Mouse (Mus musculus) MEL (cell line): Measurements from ENCODE around the gene Retnlg. TPM values are rescaled to one million over a fixed set of nuclear protein-coding genes. Genes with fewer than 3 reads are reported as not detected.

Source experiments
- DNase-seq: peaks from one replicate; pipeline ENCODE4 v3.0.0; 2011; ENCODE audit warnings: low read depth, low spot score
- H3K27ac ChIP-seq: 2 replicates; pipeline ENCODE4 v1.5.1; 2012; ENCODE audit warnings: low read depth, mild to moderate bottlenecking, control low read depth, low read length, moderate library complexity; ENCODE audit not compliant: control insufficient read depth
- H3K27me3 ChIP-seq, 2 experiments: fragments of 150-350 bp in 1 of 2; sonication (generic) in 1 of 2; 2 replicates each; pipeline ENCODE4 v1.6.1; 2012; ENCODE audit warnings: low read length in 2 of 2, mild to moderate bottlenecking in 2 of 2, improper control_type of control experiment in 1 of 2, moderate library complexity in 1 of 2; ENCODE audit not compliant: insufficient read depth in 2 of 2, control insufficient read depth in 1 of 2
- H3K36me3 ChIP-seq, 2 experiments: 2 replicates each; pipeline ENCODE4 v1.6.1; 2012 to 2014; ENCODE audit warnings: low read length in 2 of 2, improper control_type of control experiment in 1 of 2, inconsistent platforms in 1 of 2, mild to moderate bottlenecking in 1 of 2; ENCODE audit not compliant: insufficient read depth in 2 of 2, control insufficient read depth in 1 of 2
- H3K4me1 ChIP-seq, 2 experiments: fragments of 150-350 bp in 1 of 2; sonication (generic) in 1 of 2; 2 replicates each; pipeline ENCODE4 v1.6.1; 2012; ENCODE audit warnings: low read length in 2 of 2, improper control_type of control experiment in 1 of 2, mild to moderate bottlenecking in 1 of 2; ENCODE audit not compliant: insufficient read depth in 2 of 2, control insufficient read depth in 1 of 2
- H3K4me3 ChIP-seq, 2 experiments: fragments of 150-350 bp in 1 of 2; sonication (generic) in 1 of 2; 2 replicates each; pipeline ENCODE4 v1.5.1; 2012; ENCODE audit warnings: low read depth in 2 of 2, low read length in 2 of 2, mild to moderate bottlenecking in 2 of 2, moderate library complexity in 2 of 2, control low read depth in 1 of 2, improper control_type of control experiment in 1 of 2; ENCODE audit not compliant: control insufficient read depth in 1 of 2, insufficient read depth in 1 of 2
- H3K79me2 ChIP-seq: 2 replicates; pipeline ENCODE4 v1.6.1; 2012; ENCODE audit warnings: mild to moderate bottlenecking, low read length, moderate library complexity; ENCODE audit not compliant: control insufficient read depth, poor library complexity, insufficient read depth
- H3K9ac ChIP-seq: 2 replicates; pipeline ENCODE4 v1.6.1; 2012; ENCODE audit warnings: low read depth, mild to moderate bottlenecking, control low read depth, low read length, moderate library complexity; ENCODE audit not compliant: control insufficient read depth, poor library complexity, severe bottlenecking
- H3K9me3 ChIP-seq: fragments of 150-350 bp; sonication (generic); replicated peaks from 2 replicates; pipeline ENCODE4 v1.6.1; 2012; ENCODE audit warnings: mild to moderate bottlenecking, low read length, improper control_type of control experiment, moderate library complexity; ENCODE audit not compliant: insufficient read depth
- BHLHE40 ChIP-seq: IDR thresholded peaks from 2 replicates; pipeline ENCODE4 v1.6.1; 2012; ENCODE audit warnings: low read depth, mild to moderate bottlenecking, inconsistent platforms, low read length, improper control_type of control experiment, borderline replicate concordance
- CHD1 ChIP-seq: IDR thresholded peaks from 2 replicates; pipeline ENCODE4 v1.6.1; 2012; ENCODE audit warnings: low read depth, mild to moderate bottlenecking, inconsistent platforms, low read length, improper control_type of control experiment
- CHD2 ChIP-seq: IDR thresholded peaks from 2 replicates; pipeline ENCODE4 v1.6.1; 2011; ENCODE audit warnings: low read length, improper control_type of control experiment
- CTCF ChIP-seq, 3 experiments: IDR thresholded peaks in 2 of 3; conservative IDR thresholded peaks in 1 of 3; 2 replicates each; pipeline ENCODE4 v1.5.1; 2011 to 2012; ENCODE audit warnings: low read length in 3 of 3, low read depth in 2 of 3, mild to moderate bottlenecking in 2 of 3, improper control_type of control experiment in 1 of 3, inconsistent platforms in 1 of 3, mixed read lengths in 1 of 3, moderate library complexity in 1 of 3; ENCODE audit not compliant: control insufficient read depth in 1 of 3, insufficient read depth in 1 of 3, poor library complexity in 1 of 3, severe bottlenecking in 1 of 3
- E2F4 ChIP-seq: IDR thresholded peaks from 2 replicates; pipeline ENCODE4 v1.6.1; 2011; ENCODE audit warnings: low read depth, low read length, improper control_type of control experiment, borderline replicate concordance
- ELF1 ChIP-seq: IDR thresholded peaks from 2 replicates; pipeline ENCODE4 v1.6.1; 2014; ENCODE audit warnings: low read depth, mild to moderate bottlenecking, inconsistent platforms, low read length, improper control_type of control experiment, moderate library complexity
- EP300 ChIP-seq, 2 experiments: IDR thresholded peaks; 2 replicates each; pipeline ENCODE4 v1.6.1; 2011; ENCODE audit warnings: improper control_type of control experiment in 2 of 2, low read length in 2 of 2, low read depth in 1 of 2, mild to moderate bottlenecking in 1 of 2
- ETS1 ChIP-seq: IDR thresholded peaks from 2 replicates; pipeline ENCODE4 v1.6.1; 2012; ENCODE audit warnings: low read depth, mild to moderate bottlenecking, inconsistent platforms, low read length, improper control_type of control experiment, moderate library complexity
- GABPA ChIP-seq: IDR thresholded peaks from 2 replicates; pipeline ENCODE4 v1.6.1; 2012; ENCODE audit warnings: low read depth, mild to moderate bottlenecking, inconsistent platforms, low read length, improper control_type of control experiment, moderate library complexity
- HCFC1 ChIP-seq: IDR thresholded peaks from 2 replicates; pipeline ENCODE4 v1.6.1; 2012; ENCODE audit warnings: low read depth, mild to moderate bottlenecking, inconsistent platforms, low read length, improper control_type of control experiment, moderate library complexity
- JUND ChIP-seq: IDR thresholded peaks from 2 replicates; pipeline ENCODE4 v1.6.1; 2011; ENCODE audit warnings: low read depth, mild to moderate bottlenecking, improper control_type of control experiment, low read length
- MAFK ChIP-seq: IDR thresholded peaks from 2 replicates; pipeline ENCODE4 v1.6.1; 2011; ENCODE audit warnings: low read depth, mild to moderate bottlenecking, low read length, improper control_type of control experiment, borderline replicate concordance
- MAZ ChIP-seq: IDR thresholded peaks from 2 replicates; pipeline ENCODE4 v1.6.1; 2012; ENCODE audit warnings: low read depth, mild to moderate bottlenecking, inconsistent platforms, low read length, improper control_type of control experiment
- MEF2A ChIP-seq: IDR thresholded peaks from 2 replicates; pipeline ENCODE4 v1.6.1; 2014; ENCODE audit warnings: low read depth, mild to moderate bottlenecking, inconsistent platforms, low read length, improper control_type of control experiment; ENCODE audit not compliant: poor library complexity, insufficient replicate concordance, severe bottlenecking; ENCODE audit errors: extremely low read depth
- MXI1 ChIP-seq: IDR thresholded peaks from 2 replicates; pipeline ENCODE4 v1.6.1; 2011; ENCODE audit warnings: mild to moderate bottlenecking, low read depth, low read length, improper control_type of control experiment
- MYB ChIP-seq: IDR thresholded peaks from 2 replicates; pipeline ENCODE4 v1.6.1; 2011; ENCODE audit warnings: mild to moderate bottlenecking, low read depth, low read length, improper control_type of control experiment
- MYC ChIP-seq: IDR thresholded peaks from 2 replicates; pipeline ENCODE4 v1.6.1; 2011; ENCODE audit warnings: low read depth, mild to moderate bottlenecking, low read length, improper control_type of control experiment, moderate library complexity
- NRF1 ChIP-seq: IDR thresholded peaks from 2 replicates; pipeline ENCODE4 v1.6.1; 2014; ENCODE audit warnings: low read depth, mild to moderate bottlenecking, inconsistent platforms, low read length, improper control_type of control experiment, moderate library complexity; ENCODE audit not compliant: poor library complexity, insufficient read depth, severe bottlenecking
- POLR2AphosphoS2 ChIP-seq: IDR thresholded peaks from 2 replicates; pipeline ENCODE4 v1.6.1; 2011; ENCODE audit warnings: low read length, improper control_type of control experiment
- POLR2AphosphoS5 ChIP-seq: IDR thresholded peaks from 2 replicates; pipeline ENCODE4 v1.6.1; 2012; ENCODE audit warnings: low read depth, borderline replicate concordance, mild to moderate bottlenecking, inconsistent platforms, low read length, moderate library complexity, mixed read lengths
- RAD21 ChIP-seq: IDR thresholded peaks from 2 replicates; pipeline ENCODE4 v1.6.1; 2011; ENCODE audit warnings: mild to moderate bottlenecking, low read depth, low read length, improper control_type of control experiment
- SIN3A ChIP-seq: IDR thresholded peaks from 2 replicates; pipeline ENCODE4 v1.6.1; 2012; ENCODE audit warnings: low read length, improper control_type of control experiment, inconsistent platforms
- TAL1 ChIP-seq: IDR thresholded peaks from 2 replicates; pipeline ENCODE4 v1.6.1; 2012; ENCODE audit warnings: mild to moderate bottlenecking, inconsistent platforms, low read length, moderate library complexity, mixed read lengths
- TBP ChIP-seq: IDR thresholded peaks from 2 replicates; pipeline ENCODE4 v1.8.0; 2011; ENCODE audit warnings: low read depth, low read length, improper control_type of control experiment
- TCF12 ChIP-seq: IDR thresholded peaks from 2 replicates; pipeline ENCODE4 v1.6.1; 2014; ENCODE audit warnings: low read depth, mild to moderate bottlenecking, inconsistent platforms, low read length, improper control_type of control experiment, moderate library complexity
- USF1 ChIP-seq: IDR thresholded peaks from 2 replicates; pipeline ENCODE4 v1.6.1; 2014; ENCODE audit warnings: low read depth, mild to moderate bottlenecking, inconsistent platforms, low read length, improper control_type of control experiment, moderate library complexity
- USF2 ChIP-seq, 2 experiments: IDR thresholded peaks; 2 replicates each; pipeline ENCODE4 v1.6.1; 2011 to 2012; ENCODE audit warnings: improper control_type of control experiment in 2 of 2, low read length in 2 of 2, borderline replicate concordance in 1 of 2, inconsistent platforms in 1 of 2, low read depth in 1 of 2, mild to moderate bottlenecking in 1 of 2; ENCODE audit not compliant: insufficient read depth in 1 of 2
- ZC3H11A ChIP-seq: IDR thresholded peaks from 2 replicates; pipeline ENCODE4 v1.6.1; 2012; ENCODE audit warnings: low read depth, mild to moderate bottlenecking, inconsistent platforms, low read length, improper control_type of control experiment
- ZKSCAN1 ChIP-seq: IDR thresholded peaks from 2 replicates; pipeline ENCODE4 v1.6.1; 2012; ENCODE audit warnings: low read depth, mild to moderate bottlenecking, inconsistent platforms, low read length, improper control_type of control experiment, moderate library complexity
- ZMIZ1 ChIP-seq: IDR thresholded peaks from 2 replicates; pipeline ENCODE4 v1.6.1; 2012; ENCODE audit warnings: low read depth, mild to moderate bottlenecking, inconsistent platforms, low read length, improper control_type of control experiment, moderate library complexity
- polyA plus RNA-seq, 2 experiments: library from polyadenylated mRNA; stranded (reverse) in 1 of 2; unstranded in 1 of 2; fragments of >175 nt in 1 of 2; fragments of >200 nt in 1 of 2; gene quantifications; 2 replicates each; pipeline versions ENCODE4 v1.2.1 to v1.2.4; 2012; ENCODE audit warnings: low replicate concordance in 2 of 2, low read depth in 1 of 2; ENCODE audit not compliant: insufficient read length in 2 of 2, insufficient read depth in 1 of 2, missing spikeins in 1 of 2
- total RNA-seq: library from RNA; depleted of rRNA; stranded (reverse); fragments of 300-350 nt; gene quantifications from 2 replicates; pipeline ENCODE4 v1.2.3, GENCODE M21; 2012

Retnlg gene
- total and polyA plus RNA-seq, 3 experiments = not detected

DNA sequence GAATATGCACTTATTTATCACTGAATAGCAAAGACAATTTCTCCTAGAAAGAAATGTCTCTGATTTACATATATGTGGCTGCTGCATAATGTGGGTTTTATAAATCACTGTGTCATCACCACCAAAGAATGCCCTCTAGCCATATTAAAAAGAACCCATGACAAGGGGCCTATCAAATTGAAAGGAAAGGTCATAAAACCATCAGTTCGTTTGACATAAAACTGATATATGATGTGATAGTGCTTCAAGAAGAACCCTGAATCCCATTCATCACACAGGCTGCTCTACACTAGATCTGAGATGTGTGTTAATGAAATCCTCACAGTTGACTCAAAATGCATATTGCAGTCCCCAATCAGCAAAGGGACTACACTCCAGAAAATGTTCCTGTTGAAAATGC, 27.4 kb downstream of the Retnlg start:
- Histone ChIP-seq H3K9ac (no peak overlapping the region), H3K4me3 (no peak overlapping the region), H3K9me3 (no peaks in the 10 kb centered on the region), H3K27me3 (no peaks in the 10 kb centered on the region), H3K27ac (no peak overlapping the region), H3K79me2 (no peaks in the 10 kb centered on the region), H3K36me3 (no peaks in the 10 kb centered on the region), H3K4me1 (no peaks in the 10 kb centered on the region)
- TF ChIP-seq POLR2AphosphoS5 (no peak), MEF2A (no peak), USF1 (no peak), ZMIZ1 (no peak), SIN3A (no peak), ZC3H11A (no peak), RAD21 (no peak), BHLHE40 (no peak), TCF12 (no peak), EP300 (IDR thresholded peaks at IDR 0.05; ENCODE audit: low read depth in 1 of 2, low read length in 2 of 2) (no peak)
- no peak for DNase-seq

GRCm38 (mm10) chr16:48911184-48911583, 38.8 kb downstream of the Retnlg start:
- peaks cover 11 to 13% of the 10 kb centered on the region in 2 experiments for H3K4me1 ChIP-seq
- peak; percentile 62 for DNase-seq
- H3K9ac ChIP-seq = no peak overlapping the region
- H3K9me3 ChIP-seq = no peaks in the 10 kb centered on the region
- H3K27ac ChIP-seq = no peak overlapping the region
- no peak overlapping the region for H3K4me3 ChIP-seq
- H3K79me2 ChIP-seq = no peaks in the 10 kb centered on the region
- H3K27me3 ChIP-seq = no peaks in the 10 kb centered on the region
- peaks cover 0 to 31% of the 10 kb centered on the region in 2 experiments; a peak in 2 of 4 replicates for H3K36me3 ChIP-seq
- TF ChIP-seq EP300 (IDR thresholded peaks at IDR 0.05; ENCODE audit: low read depth in 1 of 2, low read length in 2 of 2) = peak; percentile 90 to 95
- no peak for TF ChIP-seq MXI1
- TF ChIP-seq MYC = peak; percentile 77; the same call in 1 of the 2 replicates
- TF ChIP-seq ELF1 = no peak
- TF ChIP-seq MAZ = no peak
- no peak for TF ChIP-seq GABPA
- no peak for TF ChIP-seq USF1
- no peak; the same call in 1 of the 2 replicates for TF ChIP-seq CHD2
- TF ChIP-seq RAD21 = no peak
- TF ChIP-seq NRF1 = no peak
- TF ChIP-seq E2F4 = no peak
- TF ChIP-seq SIN3A = no peak
- no peak for TF ChIP-seq CTCF (IDR thresholded peaks at IDR 0.05 in 2 of 3, conservative IDR thresholded peaks at IDR 0.05 in 1 of 3; ENCODE audit: control insufficient read depth in 1 of 3, insufficient read depth in 1 of 3, low read depth in 2 of 3, low read length in 3 of 3, poor library complexity in 1 of 3, severe bottlenecking in 1 of 3)
- no peak for TF ChIP-seq MEF2A
- no peak for TF ChIP-seq POLR2AphosphoS2
- TF ChIP-seq JUND = no peak
- no peak for TF ChIP-seq HCFC1
- no peak for TF ChIP-seq MAFK
- peak; percentile 95 for TF ChIP-seq TCF12
- TF ChIP-seq ZKSCAN1 = no peak
- TF ChIP-seq ZMIZ1 = no peak
- TF ChIP-seq POLR2AphosphoS5 = no peak
- TF ChIP-seq TAL1 = peak; percentile 77
- TF ChIP-seq ZC3H11A = no peak
- TF ChIP-seq ETS1 = peak; percentile 67
- no peak for TF ChIP-seq BHLHE40
- 0 out of 2 replicates have a peak, but pooled peaks have one; percentile 22 for TF ChIP-seq MYB
- TF ChIP-seq CHD1 = no peak
- TF ChIP-seq USF2 (IDR thresholded peaks at IDR 0.05; ENCODE audit: borderline replicate concordance in 1 of 2, insufficient read depth in 1 of 2, low read depth in 1 of 2, low read length in 2 of 2) = no peak
- no peak for TF ChIP-seq TBP
